Mouse (Mus musculus) urinary bladder, postnatal 4 days (tissue): ENCODE results near the gene Vps11.
A peak's percentile ranks its signal among the peaks of the same experiment; 100 is the strongest.
"Not testable (repeated sequence)": the region's sequence is repeated elsewhere in the genome, so short reads cannot be mapped to it uniquely, and the experiment has no call there.

Experiments used
- DNase-seq, 2 experiments: peaks; one replicate each; pipeline ENCODE4 v3.0.0; 2021 to 2022; ENCODE audit warnings: low spot score in 2 of 2

The Vps11 gene

DNA sequence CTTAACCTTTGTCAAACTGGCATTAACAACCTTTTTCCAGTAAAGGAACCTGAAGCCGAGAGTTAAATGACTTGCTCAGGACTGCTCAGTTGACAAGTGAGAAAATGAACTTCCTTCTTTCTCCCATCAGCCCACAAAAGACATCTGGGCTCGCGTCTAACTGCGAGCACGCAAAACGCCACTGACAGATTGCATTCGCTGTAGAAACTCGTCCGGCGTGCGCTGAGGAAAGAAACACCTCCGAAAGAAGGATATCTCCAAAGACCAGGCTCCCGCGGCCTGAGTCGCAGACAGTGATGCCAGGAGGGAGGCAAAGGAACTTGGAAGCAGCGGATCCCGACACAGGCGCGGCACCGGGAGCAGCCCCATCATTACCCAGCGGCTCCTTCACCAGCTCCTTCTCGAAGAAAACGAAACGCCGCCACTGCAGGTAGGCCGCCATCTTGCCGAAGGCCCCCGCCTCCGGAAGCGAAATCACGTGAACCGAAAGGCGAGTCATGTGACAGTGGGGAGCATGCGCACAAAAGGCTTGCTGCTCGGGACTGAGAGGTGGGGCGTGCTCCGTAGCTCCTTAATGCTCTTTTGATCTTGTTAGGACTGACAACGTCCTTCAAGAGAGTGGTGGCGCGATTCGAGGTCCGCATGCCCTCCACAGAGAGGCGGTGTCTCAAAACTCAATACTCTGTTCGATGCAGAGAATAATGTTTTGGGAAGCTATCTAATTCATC is at the start of gene Vps11:
Vps11 (minus strand) TSS at position 481 of the 728 bp plus-strand sequence.
- peak; percentile 91 to 96 for DNase-seq

DNA sequence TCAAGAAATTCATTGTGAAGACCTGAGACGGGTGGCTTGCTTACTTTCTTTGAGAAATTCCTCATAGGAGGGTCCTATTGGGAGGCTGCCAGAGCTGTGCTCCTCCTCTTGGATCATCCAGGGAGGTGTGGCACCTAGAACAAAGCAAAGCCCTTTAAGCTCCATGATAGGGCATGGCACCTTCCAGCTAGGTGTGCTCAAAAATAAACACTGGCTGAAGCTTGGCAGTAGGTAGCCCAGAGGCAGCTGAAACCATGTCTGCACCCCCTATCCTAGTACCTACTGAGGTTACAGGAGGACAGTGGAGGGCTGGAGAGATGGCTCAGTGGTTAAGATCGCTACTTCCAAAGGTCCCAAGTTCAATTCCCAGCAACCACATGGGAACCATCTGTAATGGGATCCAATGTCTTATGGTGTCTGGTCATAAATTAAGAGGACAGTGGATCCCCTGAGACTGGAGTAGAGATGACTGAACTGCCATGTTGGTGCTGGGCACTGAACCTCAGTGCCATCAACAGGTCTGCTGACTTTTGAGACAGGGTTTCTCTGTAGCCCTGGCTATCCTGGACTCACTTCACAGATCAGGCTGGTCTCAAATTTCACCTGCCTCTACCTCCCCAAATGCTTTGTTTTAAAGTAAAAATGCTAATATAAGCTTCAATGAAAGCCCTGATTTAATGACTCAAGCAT is 49.3 kb upstream of the Vps11 start:
- no peak for DNase-seq

DNA sequence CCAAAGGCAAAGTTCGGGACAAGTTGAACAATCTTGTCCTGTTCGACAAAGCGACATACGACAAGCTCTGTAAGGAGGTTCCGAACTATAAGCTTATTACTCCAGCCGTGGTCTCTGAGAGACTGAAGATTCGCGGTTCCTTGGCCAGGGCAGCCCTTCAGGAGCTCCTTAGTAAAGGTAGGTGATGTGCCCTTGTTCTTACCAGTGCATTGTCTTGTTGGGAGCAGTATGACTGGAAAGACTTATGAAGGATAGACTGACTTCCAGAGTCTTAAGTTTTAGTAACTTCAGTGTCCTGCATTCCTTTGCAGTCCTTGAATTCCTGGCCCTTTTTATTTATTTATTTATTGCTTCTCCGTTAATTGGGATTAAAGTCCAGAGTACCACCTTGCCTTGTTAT is 47.2 kb upstream of the Vps11 start:
- DNase-seq = not testable (repeated sequence)

DNA sequence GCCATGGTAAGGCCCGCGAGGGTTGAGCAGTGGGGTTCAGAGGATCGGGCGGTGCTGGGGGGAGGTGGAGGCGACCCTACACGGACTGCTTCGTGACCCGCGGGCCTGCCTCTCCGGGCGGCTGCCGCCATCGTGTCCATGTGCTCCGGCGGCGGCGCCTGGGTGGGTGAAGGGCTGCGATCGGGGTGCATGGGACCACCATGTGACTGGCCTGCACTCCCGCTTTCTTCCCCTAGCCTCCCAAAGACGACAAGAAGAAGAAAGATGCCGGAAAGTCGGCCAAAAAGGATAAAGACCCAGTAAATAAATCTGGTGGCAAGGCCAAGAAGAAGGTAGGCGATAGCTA is 46.3 kb upstream of the Vps11 start:
- no peak for DNase-seq

DNA sequence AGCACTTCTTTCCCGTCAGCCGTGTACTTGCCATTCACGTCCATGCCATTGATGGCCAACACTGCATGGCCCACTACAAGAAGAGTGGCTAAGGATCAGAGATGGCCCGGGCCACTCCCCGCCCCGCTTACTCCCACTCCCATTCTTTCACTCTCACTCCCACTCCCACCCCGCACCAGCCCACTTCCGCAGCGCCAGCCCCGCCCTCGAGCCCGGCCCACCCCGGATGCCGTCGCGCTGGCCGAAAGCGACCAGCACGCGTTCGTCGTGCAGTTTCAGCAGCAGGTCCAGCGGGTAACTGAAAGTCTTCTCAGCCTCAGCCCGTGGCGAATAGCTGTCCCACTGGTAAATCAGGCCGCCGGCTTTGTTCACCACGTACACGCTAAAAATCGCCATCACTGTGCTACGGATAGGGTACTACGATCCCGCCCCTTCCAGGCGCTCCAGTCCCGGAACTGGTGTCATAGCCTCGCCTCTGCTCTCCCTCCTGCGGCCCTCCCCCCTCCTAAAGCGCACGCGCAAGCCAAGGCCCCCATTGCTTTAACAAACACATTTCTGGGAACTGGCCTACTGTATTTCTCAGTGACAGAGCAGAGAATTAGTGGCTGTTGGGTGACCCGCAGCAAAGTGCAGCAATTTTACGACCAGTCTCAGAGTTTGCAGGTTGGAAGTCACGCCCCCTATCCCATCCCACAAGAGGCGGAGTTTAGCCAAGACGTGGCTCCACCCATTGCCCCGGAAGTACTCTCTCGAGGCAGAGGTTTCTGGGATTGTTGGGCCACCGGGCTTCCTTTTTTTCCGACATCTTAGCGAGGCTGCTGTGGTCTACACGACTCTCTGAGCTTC is 45.7 kb upstream of the Vps11 start, which contains the start of the genes Rps25 and Trappc4:
Rps25 (plus strand) TSS at position 234 of the 846 bp plus-strand sequence.
Trappc4 (minus strand) TSS at position 695 of the 846 bp plus-strand sequence.
- peak; percentile 90 to 93 for DNase-seq

DNA sequence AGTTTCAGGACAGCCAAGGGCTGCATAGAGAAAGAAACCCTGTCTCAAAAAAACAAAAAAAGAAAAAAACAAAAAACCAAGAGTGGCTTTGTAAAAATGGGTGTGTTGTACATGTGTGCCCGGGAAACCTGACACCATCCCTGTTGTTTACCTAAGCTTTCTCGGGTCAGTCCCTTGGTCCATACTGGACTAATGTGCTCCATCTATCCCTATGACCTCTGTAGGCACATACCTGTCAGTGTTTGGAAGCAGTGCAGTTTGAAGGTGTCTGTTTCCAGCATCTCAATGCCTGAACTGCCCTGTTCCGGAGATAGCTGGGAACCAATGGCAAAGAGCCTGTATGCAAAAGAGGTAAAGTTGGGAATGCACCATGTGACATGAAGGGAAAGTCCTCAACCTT is 43.5 kb upstream of the Vps11 start:
- no peak for DNase-seq

DNA sequence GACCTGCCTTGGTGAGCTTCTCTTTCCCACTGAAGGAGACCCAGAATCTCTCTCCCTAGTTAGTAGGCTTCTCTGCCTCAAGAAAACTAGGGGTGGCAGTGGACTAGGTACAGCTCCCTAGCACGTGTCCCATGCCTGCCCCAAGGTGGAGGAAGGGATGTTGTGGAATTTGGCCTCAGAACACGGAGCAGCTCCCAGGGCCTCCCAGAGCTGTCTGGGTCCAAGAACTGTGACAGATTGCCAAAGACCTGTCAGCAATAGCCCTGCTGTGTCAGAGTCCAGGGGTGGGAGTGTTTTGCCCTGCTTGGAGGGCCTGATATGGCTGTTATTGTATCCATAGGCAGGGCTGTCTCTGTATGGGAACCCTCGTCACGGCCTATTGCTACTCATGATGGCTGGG is 39.6 kb upstream of the Vps11 start:
- no peak for DNase-seq

DNA sequence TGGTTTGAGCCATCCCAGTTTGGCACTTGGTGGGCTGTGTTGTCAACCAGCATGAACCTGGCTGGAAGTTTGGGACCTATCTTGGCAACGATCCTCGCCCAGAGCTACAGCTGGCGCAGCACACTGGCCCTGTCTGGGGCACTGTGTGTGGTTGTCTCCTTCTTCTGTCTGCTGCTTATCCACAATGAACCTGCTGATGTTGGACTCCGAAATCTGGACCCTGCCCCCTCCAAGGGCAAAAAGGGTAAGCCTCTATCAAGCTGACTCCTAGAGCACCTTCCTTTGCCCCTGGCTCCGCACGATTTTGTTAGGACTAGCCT is 38.3 kb upstream of the Vps11 start:
- DNase-seq = no peak

DNA sequence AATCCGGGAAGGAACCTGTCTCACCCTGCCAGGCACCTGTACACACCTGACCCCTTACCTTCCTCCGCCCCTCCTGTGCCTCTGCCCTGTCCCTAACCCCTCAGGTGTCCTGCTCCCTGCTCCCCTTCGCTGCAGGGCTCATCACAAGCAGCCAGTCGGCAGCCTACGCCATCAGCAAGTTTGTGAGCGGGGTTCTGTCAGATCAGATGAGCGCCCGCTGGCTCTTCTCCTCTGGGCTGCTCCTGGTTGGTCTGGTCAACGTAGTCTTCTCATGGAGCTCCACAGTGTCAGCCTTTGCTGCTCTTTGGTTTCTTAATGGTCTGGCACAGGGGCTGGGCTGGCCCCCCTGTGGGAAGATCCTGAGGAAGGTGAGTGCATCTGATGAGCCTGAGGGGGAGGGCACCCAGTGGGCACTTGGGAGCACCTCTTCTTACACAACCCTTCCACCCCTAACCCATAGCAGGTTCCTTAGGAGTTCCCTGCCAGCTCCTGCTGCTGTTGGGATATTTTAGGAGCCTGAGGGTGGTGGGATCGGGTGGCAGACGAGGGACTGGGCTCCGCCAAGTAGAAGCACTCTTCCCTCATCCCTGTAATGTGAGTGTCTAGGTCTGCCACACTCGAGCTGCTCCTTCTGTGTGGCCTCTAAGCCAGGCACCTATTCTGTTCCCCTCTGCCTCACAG is 37.8 kb upstream of the Vps11 start:
- DNase-seq = no peak

DNA sequence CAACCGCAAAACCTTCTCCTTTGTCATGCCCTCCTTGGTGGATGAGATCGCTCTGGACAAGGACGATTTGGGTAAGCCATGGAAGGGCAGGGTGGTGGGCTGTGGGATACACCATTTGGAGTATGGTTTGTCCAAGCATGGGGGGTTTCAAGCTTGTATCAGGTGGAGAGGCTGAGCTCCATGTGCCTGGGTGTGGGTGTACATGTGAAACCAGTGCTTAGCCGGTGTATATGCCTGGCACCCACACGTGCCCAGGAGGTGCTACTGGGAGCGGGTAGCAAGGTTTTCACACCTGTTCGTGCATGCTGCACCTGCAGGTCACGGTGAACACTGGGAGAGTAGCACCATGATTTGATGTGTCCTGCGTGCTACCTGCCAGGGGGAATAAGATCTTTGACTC is 37.1 kb upstream of the Vps11 start:
- no peak for DNase-seq

DNA sequence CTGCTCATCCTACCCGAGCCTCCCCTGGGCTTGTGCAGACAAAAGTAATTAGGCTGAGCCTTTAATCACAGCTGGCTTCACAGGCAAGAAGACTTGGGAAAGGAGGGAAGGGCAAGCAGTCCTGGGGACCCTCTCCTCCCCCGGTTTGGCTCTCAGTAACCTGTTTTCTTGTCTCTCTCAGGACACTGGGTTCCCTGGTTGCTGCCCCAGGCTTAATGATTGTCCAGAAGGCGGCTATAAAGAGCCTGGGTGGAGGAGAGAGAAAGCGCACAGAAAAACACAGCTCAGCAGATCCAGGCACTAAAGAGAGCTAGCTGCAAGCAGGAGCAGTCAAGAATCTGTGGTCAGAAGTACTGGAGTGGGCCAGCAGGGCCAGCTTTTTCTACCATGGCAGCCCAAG is 36.6 kb upstream of the Vps11 start:
- no peak for DNase-seq

DNA sequence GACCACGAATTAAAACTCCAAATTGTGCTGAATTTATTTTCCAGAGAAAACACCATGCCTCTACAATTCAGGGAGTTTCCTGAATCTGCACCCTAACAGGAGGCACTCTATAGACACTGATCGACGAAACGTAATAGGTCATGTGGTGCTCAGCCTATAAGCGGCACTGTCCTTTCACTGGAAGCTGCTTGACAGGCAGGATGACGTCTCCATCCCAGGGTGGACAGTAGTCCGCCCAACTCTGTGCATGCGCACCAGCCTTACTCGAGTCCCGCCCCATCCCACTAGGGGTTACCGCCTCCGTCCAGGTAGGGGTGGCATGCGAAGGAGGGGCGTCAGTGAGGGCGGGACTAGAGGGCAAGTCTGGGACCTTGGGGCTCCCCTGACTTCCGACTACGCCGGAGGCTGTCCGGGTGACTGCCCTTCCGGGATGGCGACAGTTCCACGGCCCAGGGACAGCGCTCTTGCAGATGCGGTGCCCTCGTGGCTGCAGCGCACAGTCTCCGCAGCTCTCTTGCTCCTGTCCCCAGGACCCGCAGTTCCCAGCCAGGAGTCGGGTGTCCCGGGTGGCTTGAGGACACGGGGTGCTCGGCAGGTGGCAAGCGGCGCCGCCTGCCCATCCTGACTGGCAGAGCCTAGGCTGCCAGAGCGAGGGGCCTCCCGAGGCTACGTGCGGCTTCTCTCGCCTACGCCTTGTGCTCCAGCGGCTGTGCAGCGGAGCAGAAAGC is 35.4 kb upstream of the Vps11 start, which contains the start of gene Slc37a4:
Slc37a4 (plus strand) TSS at position 169 of the 728 bp plus-strand sequence.
- DNase-seq = peak; percentile 92

DNA sequence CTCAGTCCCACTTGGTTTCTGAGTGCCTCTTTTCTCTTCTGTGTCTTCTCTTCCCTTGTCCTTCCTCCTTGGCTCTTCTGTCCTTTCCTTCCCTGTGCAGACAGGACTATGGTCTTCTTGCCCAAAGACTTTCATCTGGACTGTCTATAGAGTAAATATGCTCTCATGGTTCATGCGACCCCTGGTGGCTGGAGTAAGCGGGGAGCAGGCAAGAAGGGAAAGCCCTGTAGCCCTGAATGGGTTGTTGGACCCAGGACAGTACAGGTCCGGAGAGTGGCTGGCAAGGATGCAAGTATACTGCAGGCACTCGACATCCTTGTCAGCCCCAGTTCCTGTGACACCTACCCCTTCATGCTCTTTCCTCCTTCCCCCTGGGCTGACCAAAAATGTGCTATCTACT is 30.0 kb upstream of the Vps11 start:
- DNase-seq = peak; percentile 59 to 86

DNA sequence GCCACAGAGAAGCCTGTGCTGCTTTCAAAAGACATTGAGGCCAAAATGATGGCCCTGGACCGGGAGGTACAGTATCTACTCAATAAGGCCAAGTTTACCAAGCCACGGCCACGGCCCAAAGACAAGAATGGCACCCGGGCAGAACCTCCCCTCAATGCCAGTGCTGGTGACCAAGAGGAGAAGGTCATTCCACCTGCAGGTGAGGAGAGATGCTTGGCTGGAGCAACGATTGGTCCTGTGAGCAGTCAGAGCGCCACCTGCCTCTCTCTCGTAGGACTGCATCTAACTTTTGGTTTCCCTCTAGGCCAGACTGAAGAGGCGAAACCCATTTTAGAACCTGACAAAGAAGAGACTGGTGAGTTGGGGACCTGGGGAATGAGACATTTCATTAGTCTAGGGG is 27.8 kb upstream of the Vps11 start:
- DNase-seq = peak in 1 of 2 experiments; percentile 62

DNA sequence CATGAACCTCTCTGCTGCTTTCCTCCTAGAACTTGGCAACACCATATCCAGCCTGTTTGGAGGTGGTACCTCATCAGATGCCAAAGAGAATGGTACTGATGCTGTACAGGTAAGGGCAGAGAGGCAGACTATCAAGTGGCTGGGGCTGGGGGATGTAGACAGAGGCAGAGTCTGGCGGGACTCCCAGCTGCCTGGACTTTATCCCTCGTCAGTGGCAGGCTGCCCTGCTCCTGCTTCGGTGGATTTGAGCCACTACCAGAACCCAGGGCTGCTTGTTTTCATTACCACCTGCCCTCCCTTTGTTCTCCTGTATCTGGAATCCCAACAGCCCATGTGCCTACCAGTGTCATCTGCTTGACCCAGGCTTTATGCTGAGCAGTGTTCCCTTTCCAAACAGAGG is 25.8 kb upstream of the Vps11 start:
- no peak for DNase-seq

DNA sequence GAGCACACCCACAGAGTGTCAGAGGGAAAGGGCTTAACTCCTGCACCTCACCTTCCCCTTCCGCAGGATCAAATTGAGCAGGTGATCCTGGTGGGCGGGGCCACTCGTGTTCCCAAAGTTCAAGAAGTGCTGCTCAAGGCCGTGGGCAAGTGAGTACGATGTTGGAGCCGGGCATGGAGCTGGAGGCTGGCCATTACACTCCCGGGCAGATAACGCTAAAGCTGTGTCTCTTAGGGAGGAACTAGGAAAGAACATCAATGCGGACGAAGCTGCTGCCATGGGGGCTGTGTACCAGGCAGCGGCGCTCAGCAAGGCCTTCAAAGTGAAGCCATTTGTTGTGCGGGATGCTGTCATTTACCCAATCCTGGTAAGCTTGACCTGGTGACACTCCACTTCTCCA is 23.1 kb upstream of the Vps11 start:
- DNase-seq = no peak

DNA sequence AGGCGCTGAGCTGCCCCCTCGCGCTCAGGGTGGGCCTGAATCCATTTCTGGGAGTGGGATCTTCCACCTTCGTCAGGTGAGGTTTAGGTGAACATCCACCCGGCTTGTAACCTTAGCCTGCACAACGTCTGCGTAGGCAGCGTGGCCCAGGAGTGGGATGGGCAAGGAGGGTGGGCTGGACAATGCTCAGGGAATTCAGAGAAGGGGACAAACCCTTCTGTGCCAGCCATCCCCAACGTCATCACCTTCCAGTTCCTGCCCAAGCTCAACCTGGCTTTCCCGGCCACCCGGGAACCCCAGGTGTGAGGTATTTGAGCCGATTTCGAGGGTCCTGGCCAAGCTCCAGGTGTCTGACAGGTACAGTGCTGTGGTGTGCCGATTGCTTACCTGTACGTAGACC is 18.4 kb upstream of the Vps11 start:
- DNase-seq = no peak

DNA sequence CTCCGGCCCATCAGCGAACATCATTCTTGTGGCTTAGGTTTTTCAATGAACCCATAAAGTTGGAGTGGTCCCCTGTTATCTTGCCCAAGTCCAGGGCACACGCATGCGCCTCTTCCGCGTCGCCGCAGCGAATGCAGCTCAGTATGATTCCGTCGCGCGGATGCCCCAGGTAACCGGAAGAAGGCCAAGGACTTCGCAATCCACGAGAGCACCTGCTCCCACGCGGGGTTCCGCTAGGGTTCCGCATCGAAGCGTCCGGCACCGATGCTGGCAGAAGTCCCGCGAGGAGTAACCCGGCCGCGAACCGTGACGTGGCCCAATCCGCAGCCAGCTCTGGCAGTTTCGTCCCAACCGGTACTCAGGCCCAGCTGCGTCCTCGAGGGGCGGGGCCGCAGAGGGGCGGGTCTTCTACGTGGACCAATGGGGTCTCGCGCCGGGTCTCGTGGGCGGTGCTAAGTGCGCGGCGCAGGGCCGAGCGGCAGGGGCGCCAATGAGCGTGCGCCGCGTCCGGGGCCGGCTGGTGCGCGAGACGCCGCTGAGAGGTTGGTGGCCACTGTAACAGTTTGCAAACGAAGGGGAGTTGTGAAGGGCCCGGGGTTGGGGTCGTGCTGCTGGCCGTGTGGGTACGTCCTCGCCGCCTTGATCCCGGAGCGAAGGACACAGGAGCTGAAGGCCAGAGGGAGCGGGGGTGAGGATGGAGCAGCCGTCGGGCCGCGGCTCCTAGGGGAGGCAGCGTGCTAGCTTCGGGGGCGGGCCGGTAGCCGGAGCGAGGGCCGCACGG is 17.8 kb upstream of the Vps11 start, which contains the start of gene Hyou1:
Hyou1 (plus strand) TSS at position 437 of the 781 bp plus-strand sequence.
- DNase-seq = peak; percentile 98 to 99

DNA sequence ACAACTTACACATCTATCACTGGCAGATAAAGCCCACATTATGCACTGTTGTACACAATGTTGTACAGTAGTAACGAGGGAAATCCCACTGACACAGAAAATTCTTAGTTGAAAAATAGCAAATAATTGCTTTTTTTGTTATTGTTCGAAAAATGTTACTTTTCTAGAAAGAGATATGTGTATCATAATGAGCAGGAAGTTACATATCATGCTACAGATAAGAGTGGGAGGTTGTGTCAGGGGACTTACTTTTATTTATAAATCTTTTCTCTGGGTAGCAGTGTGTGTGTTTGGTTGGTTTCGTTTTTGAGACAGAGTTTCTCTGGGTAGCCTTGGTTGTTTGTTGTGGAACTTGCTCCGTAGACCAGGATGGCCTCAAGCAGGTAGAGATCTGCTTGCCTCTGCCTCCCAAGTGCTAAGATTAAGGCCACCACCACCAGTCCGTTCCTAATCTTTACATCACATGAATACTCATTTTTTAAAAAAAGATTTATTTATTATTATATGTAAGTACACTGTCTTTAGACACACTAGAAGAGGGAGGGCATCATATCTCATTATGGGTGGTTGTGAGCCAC is 16.8 kb upstream of the Vps11 start:
- no peak for DNase-seq

DNA sequence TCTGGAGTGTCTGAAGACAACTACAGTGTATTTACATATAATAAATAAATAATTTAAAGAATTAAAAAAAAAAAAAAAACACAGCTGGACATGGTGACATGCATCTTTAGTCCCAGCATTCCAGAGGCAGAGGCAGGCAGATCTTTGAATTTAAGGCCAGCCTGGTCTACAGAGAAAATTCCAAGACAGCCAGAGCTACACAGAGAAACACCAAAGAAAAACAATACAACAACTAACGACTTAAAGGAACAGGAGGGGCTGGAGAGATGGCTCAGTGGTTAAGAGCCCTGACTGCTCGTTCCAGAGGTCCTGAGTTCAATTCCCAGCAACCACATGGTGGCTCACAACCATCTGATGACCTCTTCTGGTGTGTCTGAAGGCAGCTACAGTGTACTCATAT is 15.9 kb upstream of the Vps11 start:
- not testable (repeated sequence) for DNase-seq
